Mouse (Mus musculus): Measurements from ENCODE around the gene Slc25a48. TPM values are rescaled to one million over a fixed set of nuclear protein-coding genes. Genes with fewer than 3 reads are reported as not detected.

The Slc25a48 gene
- total RNA-seq (2023) = not detected

DNA sequence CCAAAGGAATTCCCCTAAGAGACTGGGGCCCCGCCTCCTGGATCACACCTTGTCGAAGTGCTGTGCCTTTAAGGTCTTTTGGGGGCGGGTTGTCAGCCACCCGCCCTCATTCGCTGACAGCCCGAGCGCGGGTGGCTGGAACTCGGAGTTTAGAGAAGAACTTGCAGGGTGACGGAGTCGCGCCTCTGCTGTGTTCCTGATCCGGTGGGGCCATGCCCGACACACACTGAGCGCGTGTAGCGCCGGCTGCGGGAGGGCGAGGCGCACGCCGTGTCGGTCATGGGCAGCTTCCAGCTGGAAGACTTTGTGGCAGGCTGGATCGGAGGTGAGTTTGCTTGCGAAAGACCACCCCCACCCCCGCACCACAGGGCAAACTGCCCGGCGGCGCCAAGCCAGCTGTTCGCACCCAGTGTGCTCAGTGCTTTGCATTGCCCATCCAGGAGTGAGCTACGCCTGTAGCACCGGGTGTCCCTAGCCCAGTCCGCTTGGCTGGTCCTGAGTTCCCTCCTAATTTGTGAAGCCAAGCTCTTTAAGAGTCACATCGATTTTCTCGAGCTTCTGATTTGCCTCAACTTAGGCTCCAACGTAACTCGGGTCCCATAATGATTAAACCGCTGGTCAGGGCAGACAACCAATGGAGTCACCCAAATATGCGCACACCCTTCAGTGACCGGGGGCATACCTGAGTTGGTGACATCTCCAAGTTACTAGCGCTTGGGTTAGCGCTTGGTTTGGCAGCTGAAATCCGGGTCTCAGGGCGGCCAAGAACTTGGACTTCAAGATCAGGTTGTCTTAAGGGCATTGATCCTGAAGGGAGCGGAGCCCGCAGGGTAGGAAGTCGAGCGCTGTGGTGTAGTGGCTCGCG lies at the start of gene Slc25a48:
Slc25a48 (plus strand) TSS at position 145 of the 865 bp plus-strand sequence.

GRCm38 (mm10) chr13:56426365-56426764 lies 11.8 kb upstream of the Slc25a48 start, which contains the start of gene Gm3045:
Gm3045 (plus strand) TSS chr13:56426594.

GRCm38 (mm10) chr13:56482146-56482545 lies 44.0 kb downstream of the Slc25a48 start, which contains the start of gene Il9:
Il9 (minus strand) TSS chr13:56482246.

GRCm38 (mm10) chr13:56522081-56522820 lies 84.1 kb downstream of the Slc25a48 start, which contains the start of gene Fbxl21:
Fbxl21 (plus strand) TSS chr13:56522472.

Other genes with a start within 250 kb of the Slc25a48 start
- gene Neurog1, start 186.2 kb upstream of the Slc25a48 start, total RNA-seq (2023) = not detected
- gene Cxcl14, start 141.8 kb upstream of the Slc25a48 start, total RNA-seq (2023) = not detected
- not detected for gene Gm3045, start 11.8 kb upstream of the Slc25a48 start, total RNA-seq (2023)
- gene Il9, start 43.9 kb downstream of the Slc25a48 start, total RNA-seq (2023) = not detected
- gene Fbxl21, start 84.1 kb downstream of the Slc25a48 start, total RNA-seq (2023) = under 1 TPM in 1 of 2 experiments, not detected in 1; 0.40 TPM
- gene Lect2, start 110.1 kb downstream of the Slc25a48 start, total RNA-seq (2023) = not detected
- gene Tgfbi, start 171.2 kb downstream of the Slc25a48 start, total RNA-seq (2023) = 100 to 1,000 TPM; 354 to 422 TPM

All from neutrophil, adult 83 days (primary cell).